ENCODE assay signal across 12 mouse cellular contexts in genomic region chr9:47508109-47508508, GRCm38 (mm10). TPM values are rescaled to one million over a fixed set of nuclear protein-coding genes. Genes with fewer than 3 reads are reported as not detected.
DNase-seq lines count a peak whose midpoint lies in the region.
"Had no signal": no experiment of that assay in that cellular context is flagged by ENCODE, and none has a peak within 500 bp of the region (broad histone marks: within the 10 kb centered on the region; RNA-seq: fewer than 3 reads in every experiment).

No protein-coding gene starts in this region.

- DNase-seq in MN1 (ENCODE audit: low spot score) = peak; percentile 14
- DNase-seq in Muller cell, postnatal 12 days (ENCODE audit: inconsistent ontology term) = peak; percentile 52
- peak; percentile 66 for DNase-seq in lung, postnatal 10 days
- peak; percentile 34 to 55 for DNase-seq in lung, postnatal 4 days
- no peak for DNase-seq in layer of hippocampus, postnatal 25 days (ENCODE audit: extremely low spot score in 1 of 2, low spot score in 1 of 2)
- DNase-seq in left cerebral cortex, postnatal 4 days = no peak
- DNase-seq: adrenal gland, postnatal 14 days; cerebellum, adult 18-20 months; cerebellum, adult 9-11 months; cerebellum, postnatal 36 days; gastrocnemius, postnatal 10 days; heart, adult 18-20 months had no signal

- intact Hi-C loops in left cerebral cortex, postnatal 4 days (cut with DNase I) = no loop called here

RNA-seq across cellular contexts. Expression of gene Cadm1, which starts 21.9 kb away (rescaled TPM):
- total RNA-seq in layer of hippocampus, postnatal 25 days (2021) = 100 to 1,000 TPM; 234 to 235 TPM
- 100 to 1,000 TPM; 235 to 290 TPM for total RNA-seq in left cerebral cortex, postnatal 4 days (2021)

Comparison
In these comparisons a context has a peak if more than half of its experiments do, and no peak if none do; other contexts are left out.
1. DNase-seq: peak in MN1 (single experiment), Muller cell, postnatal 12 days (single experiment), lung, postnatal 10 days (single experiment) and lung, postnatal 4 days (2 of 2); none in layer of hippocampus, postnatal 25 days (0 of 2) and left cerebral cortex, postnatal 4 days (single experiment).